In the genomic region with DNA sequence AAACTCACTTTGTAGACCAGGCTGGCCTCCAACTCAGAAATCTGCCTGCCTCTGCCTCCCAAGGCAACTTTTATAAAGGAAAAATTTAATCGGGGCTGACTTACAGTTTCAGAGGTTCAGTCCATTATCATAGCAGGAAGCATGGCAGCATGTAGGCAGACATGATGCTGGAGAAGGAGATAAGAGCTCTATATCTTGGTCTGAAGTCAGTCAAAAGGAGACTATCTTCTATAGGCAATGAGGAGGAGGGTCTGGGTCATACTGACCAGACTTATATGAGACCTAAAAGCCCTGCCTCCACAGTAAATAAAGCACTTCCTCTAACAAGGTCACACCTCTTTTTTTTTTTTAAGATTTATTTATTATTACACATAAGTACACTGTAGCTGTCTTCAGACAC, we compare ENCODE assay signal across 27 mouse cellular contexts. TPM values are rescaled to one million over a fixed set of nuclear protein-coding genes. Genes with fewer than 3 reads are reported as not detected.
DNase-seq lines count a peak whose midpoint lies in the region; ATAC-seq and TF ChIP-seq lines count a peak whose summit lies in the region.
"Had no signal": no experiment of that assay in that cellular context is flagged by ENCODE, and none has a peak within 500 bp of the region (broad histone marks: within the 10 kb centered on the region; RNA-seq: fewer than 3 reads in every experiment).

No protein-coding gene starts in this region.

- H3K4me1 ChIP-seq in liver, embryonic 11.5 days (replicated peaks; ENCODE audit: control insufficient read depth, insufficient read depth, low read length) = peaks cover 2% of the 10 kb centered on the region; the same call in 1 of the 2 replicates
- no peaks in the 10 kb centered on the region for H3K4me1 ChIP-seq in liver, postnatal 0 days (ENCODE audit: insufficient read depth)
- H3K4me1 ChIP-seq in MEL (ENCODE audit: control insufficient read depth in 1 of 2, insufficient read depth in 2 of 2, low read length in 2 of 2) = peaks cover 0 to 7% of the 10 kb centered on the region in 2 experiments; a peak in 2 of 4 replicates
- peaks cover 0 to 5% of the 10 kb centered on the region in 2 experiments; a peak in 2 of 4 replicates for H3K4me1 ChIP-seq in liver, embryonic 14.5 days (replicated peaks; ENCODE audit: control insufficient read depth in 2 of 2, insufficient read depth in 2 of 2, low read length in 1 of 2)
- H3K4me1 ChIP-seq in liver, embryonic 16.5 days (ENCODE audit: control insufficient read depth, low read depth, low read length) = no peaks in the 10 kb centered on the region; the same call in 1 of the 2 replicates
- H3K4me1 ChIP-seq: embryonic facial prominence, embryonic 10.5 days; embryonic facial prominence, embryonic 12.5 days; forebrain, embryonic 13.5 days; forebrain, embryonic 15.5 days had no signal

- WGBS in liver, embryonic 11.5 days = 33% methylated on average over 1 of the region's 1 CpGs
- 62% methylated on average over 1 of the region's 1 CpGs for WGBS in liver, postnatal 0 days (ENCODE audit: insufficient replicate concordance)
- 17% methylated on average over 1 of the region's 1 CpGs for WGBS in liver, embryonic 14.5 days (ENCODE audit: insufficient replicate concordance)
- WGBS in liver, embryonic 16.5 days (ENCODE audit: insufficient replicate concordance) = 27% methylated on average over 1 of the region's 1 CpGs

- no peak overlapping the region for H3K9ac ChIP-seq in liver, embryonic 11.5 days (ENCODE audit: low read depth, low read length)
- no peak overlapping the region for H3K9ac ChIP-seq in liver, postnatal 0 days (replicated peaks)
- H3K9ac ChIP-seq in MEL (ENCODE audit: control insufficient read depth, low read depth, low read length, poor library complexity, severe bottlenecking) = no peak overlapping the region
- H3K9ac ChIP-seq in liver, embryonic 14.5 days (replicated peaks) = no peak overlapping the region
- H3K9ac ChIP-seq in liver, embryonic 16.5 days (ENCODE audit: low read depth, low read length) = no peak overlapping the region
- H3K9ac ChIP-seq: embryonic facial prominence, embryonic 12.5 days; forebrain, embryonic 13.5 days; forebrain, embryonic 15.5 days had no signal

- H3K4me3 ChIP-seq in liver, embryonic 11.5 days (ENCODE audit: low read depth, low read length) = no peak overlapping the region
- no peak overlapping the region for H3K4me3 ChIP-seq in liver, postnatal 0 days (ENCODE audit: low read depth, low read length)
- H3K4me3 ChIP-seq in MEL (ENCODE audit: control insufficient read depth in 1 of 2, insufficient read depth in 1 of 2, low read depth in 2 of 2, low read length in 2 of 2) = no peak overlapping the region
- no peak overlapping the region for H3K4me3 ChIP-seq in liver, embryonic 14.5 days (ENCODE audit: insufficient read depth in 1 of 2, low read depth in 2 of 2, low read length in 2 of 2)
- no peak overlapping the region for H3K4me3 ChIP-seq in liver, embryonic 16.5 days (ENCODE audit: low read depth, low read length)
- H3K4me3 ChIP-seq: embryonic facial prominence, embryonic 10.5 days; embryonic facial prominence, embryonic 12.5 days; forebrain, embryonic 13.5 days; forebrain, embryonic 15.5 days had no signal

- H3K36me3 ChIP-seq in liver, embryonic 11.5 days (ENCODE audit: control insufficient read depth, insufficient read depth, low read length) = no peaks in the 10 kb centered on the region
- peaks cover 10% of the 10 kb centered on the region; the same call in 1 of the 2 replicates for H3K36me3 ChIP-seq in liver, postnatal 0 days (replicated peaks; ENCODE audit: insufficient read depth, low read length)
- H3K36me3 ChIP-seq in MEL (ENCODE audit: control insufficient read depth in 1 of 2, insufficient read depth in 2 of 2, low read length in 2 of 2) = peaks cover 0 to under 1% of the 10 kb centered on the region in 2 experiments; a peak in 1 of 4 replicates
- no peaks in the 10 kb centered on the region for H3K36me3 ChIP-seq in liver, embryonic 14.5 days (replicated peaks; ENCODE audit: control insufficient read depth, insufficient read depth, low read depth)
- H3K36me3 ChIP-seq in liver, embryonic 16.5 days (ENCODE audit: control insufficient read depth, insufficient read depth) = no peaks in the 10 kb centered on the region; the same call in 1 of the 2 replicates

- no peak for TF ChIP-seq EP300 in liver, postnatal 0 days (IDR thresholded peaks at IDR 0.05; ENCODE audit: low read depth)
- peak; percentile 41 to 51 for TF ChIP-seq EP300 in MEL (IDR thresholded peaks at IDR 0.05; ENCODE audit: low read depth in 1 of 2, low read length in 2 of 2)
- TF ChIP-seq EP300 in liver, embryonic 14.5 days (IDR thresholded peaks at IDR 0.05; ENCODE audit: low read depth) = peak; percentile 49; the same call in 1 of the 2 replicates

- no peaks in the 10 kb centered on the region for H3K27me3 ChIP-seq in liver, embryonic 11.5 days (replicated peaks; ENCODE audit: control insufficient read depth, insufficient read depth, low read length)
- no peaks in the 10 kb centered on the region for H3K27me3 ChIP-seq in liver, postnatal 0 days (ENCODE audit: insufficient read depth, low read length)
- no peaks in the 10 kb centered on the region for H3K27me3 ChIP-seq in MEL (ENCODE audit: control insufficient read depth in 1 of 2, insufficient read depth in 2 of 2, low read length in 2 of 2)
- H3K27me3 ChIP-seq in liver, embryonic 14.5 days (ENCODE audit: control insufficient read depth, insufficient read depth, low read length) = no peaks in the 10 kb centered on the region
- H3K27me3 ChIP-seq in liver, embryonic 16.5 days (ENCODE audit: control insufficient read depth, insufficient read depth, low read depth, low read length) = no peaks in the 10 kb centered on the region
- H3K27me3 ChIP-seq: CH12.LX; embryonic facial prominence, embryonic 12.5 days; forebrain, embryonic 13.5 days; forebrain, embryonic 15.5 days had no signal

- no peak overlapping the region for H3K27ac ChIP-seq in liver, embryonic 11.5 days (ENCODE audit: low read depth, low read length)
- H3K27ac ChIP-seq in liver, postnatal 0 days (ENCODE audit: low read depth) = no peak overlapping the region
- no peak overlapping the region for H3K27ac ChIP-seq in MEL (ENCODE audit: control insufficient read depth, low read depth, low read length)
- no peak overlapping the region for H3K27ac ChIP-seq in liver, embryonic 14.5 days
- H3K27ac ChIP-seq in liver, embryonic 16.5 days (ENCODE audit: low read length) = no peak overlapping the region
- H3K27ac ChIP-seq: embryonic facial prominence, embryonic 10.5 days; embryonic facial prominence, embryonic 12.5 days; forebrain, embryonic 13.5 days; forebrain, embryonic 15.5 days had no signal

- no peak for TF ChIP-seq CTCF in liver, postnatal 0 days (IDR thresholded peaks at IDR 0.05; ENCODE audit: low read depth)
- no peak for TF ChIP-seq CTCF in MEL (IDR thresholded peaks at IDR 0.05 in 2 of 3, conservative IDR thresholded peaks at IDR 0.05 in 1 of 3; ENCODE audit: control insufficient read depth in 1 of 3, insufficient read depth in 1 of 3, low read depth in 2 of 3, low read length in 3 of 3, poor library complexity in 1 of 3, severe bottlenecking in 1 of 3)
- no peak for TF ChIP-seq CTCF in liver, embryonic 14.5 days (IDR thresholded peaks at IDR 0.05; ENCODE audit: low read depth)

- H3K4me2 ChIP-seq in liver, embryonic 11.5 days = no peak overlapping the region
- H3K4me2 ChIP-seq in liver, postnatal 0 days (ENCODE audit: low read depth, low read length) = no peak overlapping the region
- no peak overlapping the region for H3K4me2 ChIP-seq in liver, embryonic 14.5 days (ENCODE audit: low read depth)
- no peak overlapping the region for H3K4me2 ChIP-seq in liver, embryonic 16.5 days (ENCODE audit: low read depth, low read length)
- H3K4me2 ChIP-seq: embryonic facial prominence, embryonic 12.5 days; forebrain, embryonic 13.5 days; forebrain, embryonic 15.5 days had no signal

- TF ChIP-seq RAD21 in MEL (IDR thresholded peaks at IDR 0.05; ENCODE audit: low read depth, low read length) = no peak

- no peaks in the 10 kb centered on the region for H3K9me3 ChIP-seq in liver, embryonic 11.5 days (ENCODE audit: control insufficient read depth, low read length)
- no peaks in the 10 kb centered on the region for H3K9me3 ChIP-seq in liver, postnatal 0 days (ENCODE audit: low read length)
- H3K9me3 ChIP-seq in MEL (replicated peaks; ENCODE audit: insufficient read depth, low read length) = no peaks in the 10 kb centered on the region
- H3K9me3 ChIP-seq in liver, embryonic 14.5 days (ENCODE audit: control insufficient read depth, low read length) = no peaks in the 10 kb centered on the region
- no peaks in the 10 kb centered on the region for H3K9me3 ChIP-seq in liver, embryonic 16.5 days (replicated peaks; ENCODE audit: control insufficient read depth, low read length)
- H3K9me3 ChIP-seq: embryonic facial prominence, embryonic 10.5 days; embryonic facial prominence, embryonic 12.5 days; forebrain, embryonic 13.5 days; forebrain, embryonic 15.5 days; G1E had no signal

- ATAC-seq in liver, embryonic 11.5 days (replicated peaks; ENCODE audit: low FRiP score) = peak; percentile 44; the same call in 1 of the 2 replicates
- ATAC-seq in liver, postnatal 0 days = no peak
- ATAC-seq in liver, embryonic 14.5 days (ENCODE audit: insufficient read depth) = peak; percentile 50
- ATAC-seq in liver, embryonic 16.5 days (ENCODE audit: low read depth) = peak; percentile 35; the same call in 1 of the 2 replicates
- ATAC-seq: activated CD4-positive, CD25-positive, alpha-beta regulatory T cell, adult 4 months; CD4-positive, CD25-positive, alpha-beta regulatory T cell, adult 4 months; forebrain, embryonic 13.5 days; forebrain, embryonic 15.5 days had no signal

- DNase-seq in liver, embryonic 11.5 days (ENCODE audit: low spot score) = no peak
- DNase-seq in liver, postnatal 0 days = no peak
- DNase-seq in MEL (ENCODE audit: low read depth, low spot score) = peak; percentile 24
- DNase-seq in liver, embryonic 14.5 days (ENCODE audit: low read depth in 3 of 3, low spot score in 3 of 3) = no peak
- no peak for DNase-seq in T-cell, adult 2 months (ENCODE audit: low spot score)
- no peak for DNase-seq in spleen, postnatal 14 days (ENCODE audit: low spot score in 2 of 2)
- DNase-seq: adrenal gland, adult 8-10 months; adrenal gland, postnatal 14 days; adrenal gland, postnatal 36 days; B cell, adult 2 months; cerebellum, adult 11-12 months; cerebellum, adult 2 months; cerebellum, adult 9-10 months; cerebellum, postnatal 10 days; cerebellum, postnatal 25 days had no signal

- TF ChIP-seq POLR2A in MEL (IDR thresholded peaks at IDR 0.05; ENCODE audit: control insufficient read depth in 1 of 2, insufficient read depth in 1 of 2, low read depth in 1 of 2, low read length in 2 of 2, poor library complexity in 1 of 2) = no peak

- H3K79me2 ChIP-seq in MEL (ENCODE audit: control insufficient read depth, insufficient read depth, low read length, poor library complexity) = no peaks in the 10 kb centered on the region

RNA-seq across cellular contexts. Expression of gene Nsmf, which starts 10.1 kb away (rescaled TPM):
- polyA plus RNA-seq in liver, embryonic 11.5 days (2014; fragmentation: Nextera tagmentation; extraction: Ambion mirVana) = 29.0 and 32.6 TPM in 2 replicates
- 29.0 and 32.1 TPM in 2 replicates for polyA plus RNA-seq in liver, postnatal 0 days (2015; fragmentation: Nextera tagmentation; extraction: Ambion mirVana)
- 10.9 and 13.3 TPM in 2 replicates for total RNA-seq in MEL (2012; rRNA removed)
- polyA plus RNA-seq in MEL (2012; ENCODE audit: insufficient read depth in 1 of 2, insufficient read length in 2 of 2, low read depth in 1 of 2, low replicate concordance in 2 of 2, missing spikeins in 1 of 2) = 10 to 100 TPM in 1 of 2 experiments, not detected in 1; 25.8 TPM
- polyA plus RNA-seq in liver, embryonic 14.5 days (2012; rRNA removed) = 10.3 and 11.0 TPM in 2 replicates
- polyA plus RNA-seq in liver, embryonic 14.5 days (2014; fragmentation: Nextera tagmentation; extraction: Ambion mirVana) = 3.3 and 6.3 TPM in 2 replicates
- polyA plus RNA-seq in liver, embryonic 16.5 days (2015; fragmentation: Nextera tagmentation; extraction: Ambion mirVana) = 9.5 and 10.8 TPM in 2 replicates

RNA-seq across cellular contexts. Expression of gene Entpd8, which starts 15.8 kb away (rescaled TPM):
- 0.90 and 1.7 TPM in 2 replicates for polyA plus RNA-seq in liver, embryonic 11.5 days (2014; fragmentation: Nextera tagmentation; extraction: Ambion mirVana)
- polyA plus RNA-seq in liver, postnatal 0 days (2015; fragmentation: Nextera tagmentation; extraction: Ambion mirVana) = 23.8 and 25.9 TPM in 2 replicates
- not detected in 2 replicates for total RNA-seq in MEL (2012; rRNA removed)
- not detected for polyA plus RNA-seq in MEL (2012; ENCODE audit: insufficient read depth in 1 of 2, insufficient read length in 2 of 2, low read depth in 1 of 2, low replicate concordance in 2 of 2, missing spikeins in 1 of 2)
- 4.9 and 5.3 TPM in 2 replicates for polyA plus RNA-seq in liver, embryonic 14.5 days (2012; rRNA removed)
- polyA plus RNA-seq in liver, embryonic 14.5 days (2014; fragmentation: Nextera tagmentation; extraction: Ambion mirVana) = 2.3 and 3.6 TPM in 2 replicates
- polyA plus RNA-seq in liver, embryonic 16.5 days (2015; fragmentation: Nextera tagmentation; extraction: Ambion mirVana) = 5.3 and 8.0 TPM in 2 replicates
- total RNA-seq: adrenal gland, adult 18-20 months; adrenal gland, postnatal 36 days; CH12.LX; G1E had no signal
- polyA plus RNA-seq: activated CD4-positive, CD25-positive, alpha-beta regulatory T cell, adult 4 months; cerebellum, adult 2 months; cortical plate, adult 2 months; embryonic facial prominence, embryonic 10.5 days; embryonic facial prominence, embryonic 12.5 days; forebrain, embryonic 11.5 days; forebrain, embryonic 13.5 days; forebrain, embryonic 15.5 days; G1E had no signal

RNA-seq across cellular contexts. Expression of gene Noxa1, which starts 30.7 kb away (rescaled TPM):
- 0.69 and 1.0 TPM in 2 replicates for polyA plus RNA-seq in liver, embryonic 11.5 days (2014; fragmentation: Nextera tagmentation; extraction: Ambion mirVana)
- polyA plus RNA-seq in liver, postnatal 0 days (2015; fragmentation: Nextera tagmentation; extraction: Ambion mirVana) = 0.52 and 0.59 TPM in 2 replicates
- 0.08 TPM in 1 of 2 replicates, not detected in the other for total RNA-seq in MEL (2012; rRNA removed)
- under 1 TPM in 1 of 2 experiments, not detected in 1; 0.10 TPM for polyA plus RNA-seq in MEL (2012; ENCODE audit: insufficient read depth in 1 of 2, insufficient read length in 2 of 2, low read depth in 1 of 2, low replicate concordance in 2 of 2, missing spikeins in 1 of 2)
- polyA plus RNA-seq in liver, embryonic 14.5 days (2012; rRNA removed) = 0.95 and 1.1 TPM in 2 replicates
- polyA plus RNA-seq in liver, embryonic 14.5 days (2014; fragmentation: Nextera tagmentation; extraction: Ambion mirVana) = 1.2 and 1.8 TPM in 2 replicates
- 0.82 and 0.85 TPM in 2 replicates for polyA plus RNA-seq in liver, embryonic 16.5 days (2015; fragmentation: Nextera tagmentation; extraction: Ambion mirVana)
- total RNA-seq: adrenal gland, adult 18-20 months; adrenal gland, adult 8-10 months; adrenal gland, postnatal 14 days; adrenal gland, postnatal 36 days had no signal
- polyA plus RNA-seq: cerebellum, adult 2 months; cortical plate, adult 2 months; embryonic facial prominence, embryonic 12.5 days; forebrain, embryonic 13.5 days; forebrain, embryonic 15.5 days had no signal
